Mouse (Mus musculus) right cerebral cortex, postnatal 10 days (tissue): ENCODE results near the gene Zfp609.
"Not testable (repeated sequence)": the region's sequence is repeated elsewhere in the genome, so short reads cannot be mapped to it uniquely, and the experiment has no call there.

Experiments
- DNase-seq, 2 experiments: peaks; one replicate each; pipeline ENCODE4 v3.0.0; 2021; ENCODE audit warnings: low spot score in 2 of 2

Gene Zfp609

DNA sequence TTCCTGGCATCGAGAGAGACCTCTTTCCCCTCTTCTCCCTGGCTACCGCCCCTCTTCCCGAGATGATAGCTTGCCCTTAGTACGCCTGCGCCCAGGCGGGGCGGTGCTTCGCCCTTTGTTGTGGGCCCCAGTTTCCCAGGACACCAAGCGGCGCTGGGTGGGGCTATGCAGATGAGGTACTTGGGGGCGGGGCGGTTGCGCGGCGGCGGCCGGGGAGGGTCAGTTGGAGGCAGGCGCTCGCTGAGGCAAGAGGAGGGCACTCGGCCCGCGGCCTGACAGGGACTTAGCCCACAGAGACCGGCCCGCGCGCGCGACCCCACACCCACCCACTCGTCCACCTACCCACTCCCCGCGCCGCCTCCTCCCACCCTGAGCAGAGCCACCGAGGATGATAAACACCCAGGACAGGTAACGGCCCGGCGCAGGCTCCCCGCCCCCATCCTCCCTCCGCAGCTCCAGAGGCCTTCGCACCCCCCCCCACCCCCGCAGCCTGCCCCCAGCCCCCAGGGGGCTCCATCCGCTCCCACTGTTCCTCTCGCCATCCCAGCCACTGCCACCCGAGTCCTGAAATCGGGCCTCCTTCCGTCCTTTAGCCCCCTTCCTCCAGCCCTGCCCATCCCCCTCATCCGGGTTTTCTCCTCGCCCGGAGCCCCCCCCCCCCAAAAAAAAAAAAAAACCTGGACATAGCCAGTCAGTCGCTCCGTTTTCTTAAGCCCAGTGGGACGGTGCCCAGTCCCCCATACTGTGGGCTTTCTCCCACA lies 150.8 kb downstream of the Zfp609 start:
- DNase-seq = peak; percentile 98

DNA sequence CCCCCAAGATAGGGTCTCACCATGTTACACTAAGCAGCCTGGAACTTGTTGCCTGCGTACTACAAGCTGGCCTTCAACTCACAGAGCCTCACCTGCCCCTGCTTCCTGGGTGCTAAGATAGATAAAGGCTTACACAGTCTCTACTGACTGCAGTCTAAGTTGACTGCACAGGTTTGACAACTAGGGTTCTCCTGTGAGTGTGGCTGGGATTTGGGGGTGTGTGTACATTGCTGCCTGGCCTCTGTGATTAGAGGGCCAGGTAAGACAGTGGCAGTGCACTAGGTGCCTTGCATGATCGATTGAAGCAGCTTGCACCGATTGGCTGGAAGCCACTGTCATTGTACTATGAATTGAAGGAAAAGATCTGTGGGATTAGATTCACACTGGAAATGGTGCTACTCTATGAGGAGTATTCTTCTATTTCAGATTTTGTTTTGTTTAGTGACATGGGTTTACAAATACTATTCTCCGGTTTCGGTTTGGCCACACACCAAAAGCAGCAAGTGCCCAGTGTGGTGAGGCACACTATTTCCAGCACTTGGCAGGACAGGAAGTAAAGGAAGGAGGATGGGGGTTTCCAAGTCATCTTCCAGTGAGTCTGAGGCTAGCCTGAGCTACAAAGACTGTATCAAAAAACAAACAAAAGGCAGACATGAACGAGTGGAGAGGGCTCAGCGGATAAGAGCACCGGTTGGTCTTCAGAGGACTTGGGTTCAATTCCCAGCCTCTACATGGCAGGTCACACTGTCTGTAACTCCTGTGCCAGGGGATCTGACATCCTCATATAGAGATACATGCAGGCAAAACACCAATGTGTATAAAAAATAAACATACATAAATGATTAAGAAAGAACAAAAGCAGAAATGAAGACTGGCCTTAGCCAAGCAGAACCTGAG lies 151.7 kb downstream of the Zfp609 start:
- peak in 1 of 2 experiments; percentile 39 for DNase-seq

DNA sequence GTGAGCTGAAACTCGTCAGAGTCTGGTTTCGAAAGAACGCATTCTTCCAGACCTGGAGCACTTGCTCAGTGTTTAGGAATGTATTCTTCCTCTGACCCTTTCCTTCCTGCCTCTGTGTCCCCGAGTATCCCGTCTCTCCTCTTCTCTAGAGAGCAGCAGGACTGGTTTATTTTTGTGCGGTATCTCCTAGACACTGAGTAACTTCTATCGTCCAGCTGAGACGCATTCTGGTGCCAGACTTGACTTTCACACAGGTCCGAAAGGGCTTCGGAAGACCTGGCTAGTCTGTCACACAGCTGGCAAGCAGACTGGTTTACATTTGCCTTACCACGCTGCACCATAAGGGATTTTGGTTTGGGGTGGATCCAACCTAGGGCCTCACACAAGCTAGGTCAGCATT lies 154.4 kb downstream of the Zfp609 start:
- DNase-seq = no peak

DNA sequence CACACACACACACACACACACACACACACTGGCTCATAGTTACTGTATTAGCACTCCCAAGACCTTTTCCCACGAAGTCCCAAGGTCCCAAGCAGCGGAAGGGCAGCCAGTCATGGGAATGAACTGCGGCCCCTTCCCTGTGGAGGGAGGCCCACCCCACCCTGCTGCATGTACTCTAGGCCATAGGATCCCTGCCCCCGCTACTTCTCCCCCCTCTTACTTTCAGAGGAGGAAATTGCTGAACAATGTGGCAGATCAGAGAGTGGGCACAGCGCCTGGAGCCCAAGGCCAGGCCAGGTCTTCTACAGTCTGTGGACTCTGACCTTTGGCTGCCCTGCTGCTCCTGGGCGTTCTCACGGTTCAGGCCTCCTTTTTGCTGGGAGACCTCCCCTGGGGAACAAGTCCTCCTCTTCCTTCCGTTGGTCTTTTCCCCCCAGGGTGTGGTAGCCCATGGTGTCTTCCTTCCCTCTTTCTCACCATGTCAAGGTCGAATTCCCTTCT lies 155.9 kb downstream of the Zfp609 start:
- DNase-seq = peak; percentile 28 to 35

DNA sequence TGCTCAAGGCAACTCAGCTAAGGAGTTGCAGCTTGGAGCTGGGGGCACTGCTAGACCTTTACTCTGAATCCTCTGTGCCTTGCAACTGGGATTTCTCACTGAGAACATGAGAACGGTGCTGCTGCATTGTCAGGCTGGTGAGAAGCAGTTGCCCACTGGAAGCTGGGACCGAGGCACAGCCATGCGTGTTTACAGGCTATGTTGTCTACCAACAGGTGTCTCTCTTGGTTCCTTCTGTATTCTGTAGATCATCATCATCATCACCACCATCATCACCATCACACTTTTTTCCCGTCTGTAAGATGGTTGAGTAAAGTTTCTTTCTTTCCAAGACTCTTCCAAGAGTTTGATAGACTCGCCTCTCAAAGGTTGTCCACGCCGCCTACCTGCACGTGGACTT lies 159.7 kb downstream of the Zfp609 start, which contains the start of gene Oaz2:
Gene Oaz2, plus strand, starts transcription at position 301 of the 400 bp plus-strand sequence.
- no peak for DNase-seq

DNA sequence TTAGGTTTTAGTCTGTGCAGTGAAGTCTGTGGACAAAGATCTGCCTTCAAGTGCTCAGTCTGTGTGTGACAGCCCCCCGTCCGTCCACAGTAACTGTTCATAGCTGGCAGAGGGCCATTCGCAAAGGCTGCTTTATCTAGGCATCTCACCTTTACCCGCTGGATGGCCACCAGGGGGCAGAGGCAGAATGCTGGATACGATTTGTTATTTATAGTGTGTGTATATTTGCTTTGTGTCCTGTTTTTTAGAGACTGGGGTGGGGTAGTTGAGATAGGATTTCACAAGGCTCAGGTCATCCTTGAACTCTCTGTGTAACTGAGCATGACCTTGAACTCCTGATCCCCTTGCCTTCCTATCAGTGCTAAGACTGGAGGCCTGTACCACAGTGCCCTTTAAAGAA lies 161.3 kb downstream of the Zfp609 start:
- DNase-seq = peak; percentile 63 to 70

DNA sequence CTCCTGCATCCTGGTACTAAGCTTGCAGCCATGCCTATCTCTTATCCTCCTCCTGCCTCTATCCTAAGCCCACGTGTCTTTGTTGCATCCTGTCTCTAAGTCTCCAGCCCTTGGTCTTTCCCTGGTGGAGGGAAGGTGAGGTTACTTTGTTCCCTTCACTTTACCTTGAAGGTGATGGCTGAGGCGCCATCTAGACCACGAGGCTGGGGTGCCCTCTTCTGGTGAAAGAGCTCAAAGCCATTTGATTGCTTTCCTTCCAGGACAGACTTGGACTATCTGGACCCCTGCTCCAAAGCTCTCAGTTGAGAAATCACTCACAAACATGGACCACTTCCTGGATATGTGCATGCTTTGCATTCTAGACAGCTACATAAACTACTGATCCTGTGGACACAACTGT lies 163.2 kb downstream of the Zfp609 start:
- peak; percentile 44 to 72 for DNase-seq

DNA sequence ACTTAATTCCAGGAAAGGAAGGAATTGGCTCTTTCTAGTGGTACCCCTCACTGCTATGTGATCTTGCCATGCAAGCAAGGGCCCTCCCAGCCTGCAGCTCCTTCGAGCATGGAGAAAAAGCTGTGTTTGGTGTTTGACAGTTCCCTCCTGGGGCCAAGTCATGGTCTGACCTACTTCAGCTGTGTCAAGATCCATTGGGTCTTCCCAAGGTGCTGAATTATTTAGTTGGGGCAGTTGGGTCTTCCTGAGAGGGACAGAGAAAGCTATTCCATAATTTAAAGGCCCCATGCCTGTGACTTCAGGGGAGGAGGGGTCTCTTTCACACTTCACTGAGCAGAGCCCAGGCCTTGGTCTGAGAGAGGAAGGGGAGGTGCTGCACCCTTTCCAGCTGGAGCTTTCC lies 165.9 kb downstream of the Zfp609 start:
- no peak for DNase-seq

DNA sequence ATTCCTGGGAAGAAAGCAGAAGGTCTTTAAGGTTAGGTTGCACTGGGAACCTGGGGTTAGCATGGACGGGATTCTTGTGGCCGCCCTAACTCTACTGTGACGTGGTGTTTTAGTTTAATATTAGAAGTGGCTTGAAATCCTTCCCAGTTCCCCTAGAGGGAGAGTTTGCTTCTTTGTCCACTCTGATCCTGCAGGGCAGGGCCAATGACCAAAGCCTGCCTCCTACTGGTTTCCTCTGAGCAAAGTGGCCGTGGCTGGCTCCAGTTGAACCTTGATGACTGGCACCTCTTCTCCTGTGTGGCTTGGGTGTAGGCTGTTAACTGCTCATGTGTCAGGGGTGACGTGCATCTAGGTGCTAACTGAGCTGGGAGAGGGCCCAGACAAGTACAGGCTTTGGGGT lies 166.3 kb downstream of the Zfp609 start:
- no peak for DNase-seq

DNA sequence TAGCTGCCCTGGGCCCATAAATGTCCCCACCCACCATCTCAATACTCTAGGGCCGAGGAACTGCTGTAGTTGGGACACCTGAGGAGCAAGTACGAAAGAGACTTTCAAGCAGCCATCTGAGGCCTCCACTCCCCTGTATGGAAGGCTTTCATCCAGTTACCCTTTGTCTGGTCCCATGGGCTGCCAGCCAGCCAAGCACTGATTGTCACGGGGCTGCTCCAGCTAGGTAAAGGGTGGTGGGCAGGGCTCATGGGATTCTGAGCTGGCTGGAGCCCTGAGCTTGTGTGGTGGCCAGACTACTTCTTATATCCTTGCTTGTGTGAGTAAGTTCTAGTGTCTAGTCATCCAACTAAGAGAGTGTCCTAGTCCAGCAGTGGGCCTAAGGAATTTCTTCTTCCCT lies 170.1 kb downstream of the Zfp609 start:
- DNase-seq = no peak

DNA sequence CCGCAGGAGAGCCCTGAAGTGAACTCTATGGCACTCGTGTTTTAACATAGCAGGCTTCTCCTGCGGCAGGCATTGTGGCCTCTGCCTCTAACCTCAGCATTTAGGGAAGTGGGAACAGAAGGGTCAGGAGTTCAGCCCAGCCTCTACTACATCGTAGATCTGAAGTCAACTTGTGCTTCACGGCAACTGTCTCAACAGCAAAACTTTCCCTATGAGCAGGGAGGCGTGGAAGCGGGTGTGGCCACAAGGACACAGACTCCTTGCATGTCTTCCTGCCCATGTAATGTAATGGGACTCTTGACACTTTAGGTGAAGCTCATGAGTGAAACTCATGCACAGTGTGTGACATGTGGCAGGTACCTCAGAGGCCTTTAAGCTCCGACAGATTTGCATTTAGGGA lies 171.8 kb downstream of the Zfp609 start:
- DNase-seq = no peak

DNA sequence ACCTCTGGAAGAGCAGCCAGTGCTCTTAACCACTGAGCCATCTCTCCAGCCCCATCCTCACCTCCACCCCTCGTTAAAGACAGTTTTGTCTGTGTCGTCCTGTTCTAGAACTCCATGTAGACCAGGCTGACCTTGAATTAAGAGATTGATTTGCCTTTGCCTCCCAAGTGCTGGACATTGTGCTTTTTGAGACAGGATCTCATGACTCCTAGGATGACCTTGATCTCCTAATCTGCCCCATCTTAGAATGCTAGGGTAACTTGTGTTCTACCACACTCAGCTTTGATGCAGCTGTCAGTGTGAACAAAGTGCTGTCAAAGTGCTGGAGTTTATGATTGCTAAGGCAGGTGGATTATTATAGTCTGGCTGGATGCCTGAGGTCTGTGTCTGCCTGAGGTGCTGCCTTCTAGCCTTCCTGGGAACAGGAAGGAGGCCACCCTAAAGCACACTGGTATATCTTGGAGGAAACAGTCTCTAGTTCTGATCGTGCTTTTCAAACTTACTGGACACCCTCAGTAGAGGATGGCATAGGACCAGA lies 172.6 kb downstream of the Zfp609 start:
- DNase-seq = no peak

DNA sequence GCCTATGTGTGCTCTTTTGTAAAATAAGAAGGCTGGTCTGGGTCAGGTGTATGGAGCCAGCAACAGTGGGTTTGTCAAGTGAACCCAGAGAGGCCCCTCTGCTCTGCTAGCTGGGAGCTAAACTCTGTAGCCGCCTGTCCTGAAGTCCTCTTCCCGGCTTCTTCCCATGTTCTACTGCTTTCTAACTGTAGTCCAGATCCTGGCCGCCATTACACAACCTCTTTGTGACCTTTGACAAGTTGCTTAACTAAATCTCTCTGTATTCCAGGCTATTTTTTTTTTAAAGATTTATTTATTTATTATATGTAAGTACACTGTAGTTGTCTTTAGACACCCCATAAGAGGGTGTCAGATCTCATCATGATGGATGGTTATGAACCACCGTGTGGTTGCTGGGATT lies 173.6 kb downstream of the Zfp609 start:
- no peak for DNase-seq

DNA sequence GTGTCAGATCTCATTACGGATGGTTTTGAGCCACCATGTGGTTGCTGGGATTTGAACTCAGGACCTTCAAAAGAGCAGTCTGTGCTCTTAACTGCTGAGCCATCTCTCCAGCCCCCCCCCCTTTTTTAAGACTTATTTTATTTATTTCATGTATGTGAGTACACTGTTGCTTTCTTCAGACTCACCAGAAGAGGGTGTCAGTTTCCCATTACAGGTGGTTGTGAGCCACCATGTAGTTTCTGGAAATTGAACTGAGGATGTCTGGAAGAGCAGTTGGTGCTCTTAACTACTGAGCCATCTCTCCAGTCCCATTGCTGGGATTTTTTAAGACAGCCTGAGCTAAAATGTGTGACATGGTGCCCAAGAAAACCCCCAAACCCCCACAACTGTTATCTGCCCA lies 175.4 kb downstream of the Zfp609 start:
- DNase-seq = not testable (repeated sequence)

DNA sequence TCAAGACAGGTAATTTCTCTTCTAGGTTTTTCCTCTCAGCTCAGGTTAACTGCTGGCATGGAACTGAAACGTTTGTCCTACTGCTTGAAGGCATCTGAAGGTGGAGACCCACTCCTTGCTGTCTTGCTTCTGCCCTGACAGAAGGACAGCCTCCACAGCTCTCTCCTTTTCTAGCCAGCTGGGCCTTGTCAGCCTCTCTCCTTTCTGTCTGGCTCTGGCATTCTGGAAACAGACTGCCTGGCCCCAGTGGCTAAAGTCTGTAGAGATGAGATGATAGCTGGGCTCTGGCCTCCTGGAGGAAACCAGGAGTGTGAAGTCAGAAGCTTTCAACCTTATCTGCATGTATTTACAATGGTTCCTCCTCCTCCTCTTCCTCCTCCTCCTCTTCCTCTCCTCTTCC lies 177.4 kb downstream of the Zfp609 start:
- DNase-seq = no peak

DNA sequence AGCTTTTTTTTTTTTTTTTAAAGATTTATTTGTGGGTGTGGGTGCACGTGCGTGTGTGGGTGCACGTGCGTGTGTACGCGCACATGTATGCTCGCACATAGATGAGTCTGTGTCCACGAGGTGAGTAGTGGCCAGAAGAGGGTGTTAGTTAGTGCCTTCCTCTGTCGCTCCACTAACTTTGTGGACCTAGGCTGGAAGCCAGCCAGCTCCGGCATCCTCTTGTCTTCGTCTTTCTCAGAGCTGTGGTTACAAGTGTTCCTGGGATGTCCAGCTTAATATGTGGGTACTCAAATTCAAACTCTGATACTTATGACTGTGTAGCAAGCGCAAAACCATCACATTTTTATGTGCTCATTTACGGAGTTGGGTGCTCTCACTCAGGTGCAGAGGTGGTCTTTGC lies 178.6 kb downstream of the Zfp609 start:
- DNase-seq = no peak

DNA sequence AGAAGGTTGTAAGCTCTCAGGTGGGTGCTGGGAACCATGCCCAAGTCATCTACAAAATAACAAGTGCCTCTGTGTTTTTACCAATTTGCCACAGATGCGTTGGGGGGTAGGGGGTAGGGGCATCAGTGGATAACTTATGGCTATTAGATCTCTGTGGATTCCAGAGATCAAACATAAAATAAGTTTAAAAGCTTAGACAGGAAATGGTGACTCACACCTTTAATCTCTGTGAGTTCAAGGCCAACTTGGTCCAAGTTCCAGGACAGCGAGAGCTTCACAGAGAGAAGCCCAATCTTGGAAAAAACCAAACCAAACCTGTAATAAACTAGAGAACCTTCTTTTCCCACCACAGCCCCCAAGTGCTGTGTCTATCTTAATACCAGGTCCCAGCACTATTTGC lies 180.6 kb downstream of the Zfp609 start:
- DNase-seq = no peak

DNA sequence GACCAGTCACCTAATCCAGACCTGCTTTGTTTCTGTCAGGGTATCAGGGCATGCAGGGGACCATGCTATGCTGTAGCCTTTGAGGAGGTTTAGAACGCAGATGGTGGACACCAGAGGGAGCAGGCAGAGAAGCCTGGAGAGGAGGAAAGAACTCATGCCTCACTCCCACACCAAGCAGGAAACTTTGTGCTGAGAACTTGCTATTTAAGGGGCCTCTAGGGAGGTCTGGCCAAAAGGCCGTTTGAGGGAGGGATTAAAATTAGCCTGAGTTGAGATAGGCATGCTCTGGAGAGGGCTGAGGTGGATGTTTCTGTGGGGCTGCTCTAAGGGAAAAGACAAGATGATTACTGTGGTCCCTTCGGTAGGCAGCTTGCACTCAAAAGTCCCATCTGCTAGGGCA lies 181.4 kb downstream of the Zfp609 start:
- no peak for DNase-seq

DNA sequence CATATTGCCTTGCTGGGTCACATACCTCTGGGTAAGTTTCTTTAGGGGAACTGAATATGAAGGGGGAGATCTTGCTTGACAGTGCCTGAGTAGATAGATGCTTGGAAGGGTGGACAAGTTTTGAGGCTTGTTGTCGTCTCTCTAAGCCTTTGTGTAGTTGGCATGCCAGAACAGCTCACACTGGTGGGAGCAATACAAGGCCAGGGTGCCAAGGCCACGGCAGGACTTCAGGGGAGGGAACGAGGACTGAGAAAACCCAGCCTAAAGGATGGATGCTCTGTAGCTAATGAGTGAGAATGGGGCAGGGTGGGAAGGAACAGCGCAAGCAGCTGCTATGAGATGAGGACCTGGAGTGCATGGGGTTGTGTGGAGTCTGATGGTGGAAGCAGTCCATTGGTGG lies 182.4 kb downstream of the Zfp609 start:
- no peak for DNase-seq

DNA sequence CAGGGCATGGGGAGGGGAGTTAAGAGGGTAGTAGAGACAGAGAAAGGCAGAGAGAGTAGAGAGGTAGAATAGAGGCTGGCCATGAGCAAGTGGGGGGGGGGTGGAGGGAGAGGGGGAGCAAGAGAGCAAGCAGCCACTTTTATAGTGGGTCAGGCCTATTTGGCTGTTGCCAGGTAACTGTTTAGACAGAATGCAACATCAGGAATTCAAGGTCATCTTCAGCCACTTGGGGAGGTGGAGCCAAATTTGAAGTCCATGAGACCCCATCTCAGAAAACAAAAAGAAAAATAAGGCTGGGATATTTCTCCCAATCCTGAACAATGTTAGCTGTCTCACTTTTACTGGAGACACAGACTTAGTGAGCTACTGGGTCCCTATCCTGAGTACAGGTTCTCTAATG lies 184.8 kb downstream of the Zfp609 start:
- no peak for DNase-seq
